Mouse (Mus musculus): Measurements from ENCODE around the gene Parg.

The Parg gene

DNA sequence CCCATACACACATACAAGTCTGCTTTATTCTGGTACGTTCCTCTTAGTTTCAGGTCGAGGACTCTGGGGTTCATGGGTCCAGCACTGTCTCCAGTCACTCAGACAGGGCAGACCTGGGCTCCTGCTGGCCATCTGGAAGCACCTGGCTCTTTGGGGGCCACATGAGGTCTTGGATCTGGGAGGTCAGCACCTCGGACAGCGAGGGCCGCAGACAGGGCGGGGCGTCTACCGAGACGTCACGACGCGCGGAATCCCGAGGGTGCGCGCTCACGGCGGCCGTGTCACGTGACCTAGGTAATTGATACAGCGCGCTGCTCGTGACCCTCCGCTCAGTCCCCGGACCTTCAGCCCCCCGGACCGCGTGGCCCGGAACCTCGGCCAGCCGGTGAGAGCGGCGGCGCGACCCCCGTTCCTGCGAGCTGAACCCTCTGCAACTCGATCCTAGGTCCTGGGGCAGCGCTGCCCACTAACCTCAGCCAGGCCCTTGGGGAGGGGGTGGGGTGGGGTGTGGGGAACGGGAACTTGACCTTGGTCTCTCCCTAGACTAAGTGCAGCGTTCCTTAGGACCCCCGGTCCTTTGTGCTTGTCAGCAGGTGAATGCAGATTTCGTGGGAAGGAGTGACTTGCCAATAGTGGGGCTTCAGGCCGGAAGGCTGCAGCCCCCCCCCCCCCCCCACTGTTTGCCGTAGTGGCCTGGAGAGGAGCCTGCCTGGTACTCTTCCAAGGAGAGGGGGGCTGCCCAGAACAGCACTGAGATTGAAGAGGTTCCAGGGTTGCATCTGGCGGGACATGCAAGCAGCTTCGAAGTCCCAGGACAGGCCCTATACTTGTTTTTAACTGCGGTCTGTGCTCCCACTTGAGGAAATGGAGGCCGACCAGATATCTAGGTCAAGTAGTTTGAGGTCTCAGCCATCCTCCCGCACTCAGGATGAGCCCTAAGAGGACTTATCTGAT, 120.3 kb downstream of the Parg start, which contains the start of gene Ogdhl:
TSS of gene Ogdhl (plus strand) at position 288 of the 954 bp plus-strand sequence.
- peak; percentile 73 to 78 for DNase-seq (ENCODE audit: low spot score in 2 of 2)

DNA sequence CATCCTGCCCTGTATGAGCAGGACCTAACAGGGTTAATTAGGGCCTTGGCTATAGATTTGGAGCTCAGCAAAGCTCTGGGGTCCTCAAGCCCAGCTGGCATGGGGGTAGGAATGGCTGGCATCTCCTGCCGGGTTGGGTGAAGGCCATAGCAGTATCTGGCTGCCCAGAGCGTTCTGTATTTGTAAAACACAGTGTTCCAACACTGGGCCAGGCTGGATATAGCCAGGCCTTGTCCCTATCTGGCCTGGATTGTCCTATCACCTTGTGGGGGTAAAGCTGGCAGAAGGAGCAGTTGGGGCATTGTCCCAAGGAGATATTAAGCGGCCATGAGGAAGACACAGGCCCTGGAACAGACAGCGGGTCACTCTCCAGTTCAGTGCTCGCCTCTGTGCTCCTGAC, 121.5 kb downstream of the Parg start:
- peak in 1 of 2 experiments; percentile 30 for DNase-seq (ENCODE audit: low spot score in 2 of 2)

DNA sequence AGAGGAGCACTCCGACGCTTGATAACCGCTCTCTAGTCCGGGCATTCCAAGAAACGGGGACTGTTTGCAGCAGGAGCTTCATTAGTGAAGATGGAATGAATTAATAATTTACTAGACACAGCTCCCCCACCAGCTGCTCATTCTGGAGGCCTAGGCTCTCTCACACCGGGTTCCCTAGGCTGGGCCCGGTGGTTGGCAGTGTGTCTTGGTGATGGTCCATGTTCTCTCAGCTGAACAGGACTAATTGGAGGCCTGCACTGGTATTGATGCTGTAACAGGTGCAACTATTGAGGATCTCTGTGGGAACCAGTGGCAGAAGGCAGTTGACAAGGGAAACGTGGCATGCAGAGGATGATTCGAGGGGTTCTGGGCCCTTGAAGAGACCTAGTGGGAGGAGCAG, 125.6 kb downstream of the Parg start:
- DNase-seq (ENCODE audit: low spot score in 2 of 2) = no peak

- DNase-seq (ENCODE audit: low spot score in 2 of 2) = no peak
Measured at GRCm38 (mm10) chr14:32332515-32333445, 131.0 kb downstream of the Parg start.

DNA sequence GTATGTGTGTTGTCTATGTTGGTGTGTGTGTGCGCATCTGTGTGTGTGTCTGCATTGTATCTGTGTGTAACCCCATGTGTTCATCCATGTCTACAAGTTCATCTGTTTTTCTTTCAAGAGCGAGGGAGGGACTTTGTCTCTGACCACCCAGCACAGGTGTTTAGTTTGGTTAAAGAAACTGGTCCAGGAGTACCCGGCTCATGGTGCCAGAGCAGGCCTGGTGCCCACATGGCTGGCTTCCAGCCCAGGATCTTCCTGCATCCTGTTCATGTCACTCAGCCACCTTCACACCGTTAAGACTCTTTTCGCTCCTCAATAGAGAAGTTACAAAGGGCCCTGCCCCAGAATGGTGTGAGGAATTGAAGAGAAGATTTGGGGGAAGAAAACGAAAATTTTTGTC, 134.3 kb downstream of the Parg start:
- no peak for DNase-seq (ENCODE audit: low spot score in 2 of 2)

GRCm38 (mm10) chr14:32336547-32336946, 134.8 kb downstream of the Parg start:
- no peak for DNase-seq (ENCODE audit: low spot score in 2 of 2)

DNA sequence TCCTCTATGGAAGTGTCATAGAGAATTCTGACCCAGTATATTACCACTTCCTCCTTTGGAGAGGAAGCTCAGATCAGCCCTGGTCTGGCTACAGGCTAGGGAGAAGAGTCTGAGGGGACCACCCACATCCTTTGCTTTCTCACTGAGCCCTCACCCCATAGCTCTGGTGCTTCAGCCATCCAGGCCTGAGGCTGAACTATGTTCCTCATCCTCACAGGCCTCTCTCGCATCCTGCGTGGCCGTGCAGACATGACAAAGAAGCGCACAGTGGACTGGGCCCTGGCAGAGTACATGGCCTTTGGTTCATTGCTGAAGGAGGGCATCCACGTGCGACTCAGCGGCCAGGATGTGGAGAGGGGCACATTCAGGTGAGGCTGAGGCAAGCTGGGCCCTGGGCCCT, 140.1 kb downstream of the Parg start:
- no peak for DNase-seq (ENCODE audit: low spot score in 2 of 2)

- no peak for DNase-seq (ENCODE audit: low spot score in 2 of 2)
Measured at GRCm38 (mm10) chr14:32344176-32344575, 142.4 kb downstream of the Parg start.

- no peak for DNase-seq (ENCODE audit: low spot score in 2 of 2)
Measured at GRCm38 (mm10) chr14:32344694-32345093, 142.9 kb downstream of the Parg start.
